13 mouse cellular contexts compared by ENCODE assay signal in genomic region chr17:28511616-28512541, GRCm38 (mm10). TPM values are rescaled to one million over a fixed set of nuclear protein-coding genes. Genes with fewer than 3 reads are reported as not detected.
A peak's percentile ranks its signal among the peaks of the same experiment; 100 is the strongest.
DNase-seq lines count a peak whose midpoint lies in the region; ATAC-seq and TF ChIP-seq lines count a peak whose summit lies in the region.
"Had no signal": no experiment of that assay in that cellular context is flagged by ENCODE, and none has a peak within 500 bp of the region (broad histone marks: within the 10 kb centered on the region; RNA-seq: fewer than 3 reads in every experiment).

No protein-coding gene starts in this region.

- no peaks in the 10 kb centered on the region for H3K36me3 ChIP-seq in forebrain, embryonic 10.5 days (replicated peaks)
- H3K36me3 ChIP-seq in forebrain, embryonic 13.5 days (ENCODE audit: poor library complexity, severe bottlenecking) = no peaks in the 10 kb centered on the region
- H3K36me3 ChIP-seq: hindbrain, embryonic 15.5 days had no signal

- peaks cover 60% of the 10 kb centered on the region for H3K27me3 ChIP-seq in forebrain, embryonic 10.5 days (ENCODE audit: poor library complexity, severe bottlenecking)
- peaks cover 24% of the 10 kb centered on the region for H3K27me3 ChIP-seq in forebrain, embryonic 13.5 days

- peak overlapping the region; percentile 36; the same call in 1 of the 2 replicates for H3K4me3 ChIP-seq in forebrain, embryonic 10.5 days
- H3K4me3 ChIP-seq in forebrain, embryonic 13.5 days = no peak overlapping the region
- H3K4me3 ChIP-seq in layer of hippocampus, adult 2 months = no peak overlapping the region
- H3K4me3 ChIP-seq: hindbrain, embryonic 15.5 days had no signal

- no peak overlapping the region for H3K9ac ChIP-seq in forebrain, embryonic 13.5 days
- H3K9ac ChIP-seq: hindbrain, embryonic 15.5 days had no signal

- H3K27ac ChIP-seq in forebrain, embryonic 10.5 days = peak overlapping the region; percentile 60
- no peak overlapping the region for H3K27ac ChIP-seq in forebrain, embryonic 13.5 days
- peak overlapping the region; percentile 18; the same call in 1 of the 2 replicates for H3K27ac ChIP-seq in layer of hippocampus, adult 2 months
- H3K27ac ChIP-seq: hindbrain, embryonic 15.5 days had no signal

- intact Hi-C loops in left cerebral cortex, postnatal 4 days (cut with DNase I) = no loop called here

- H3K9me3 ChIP-seq in forebrain, embryonic 10.5 days = no peaks in the 10 kb centered on the region
- no peaks in the 10 kb centered on the region for H3K9me3 ChIP-seq in forebrain, embryonic 13.5 days (replicated peaks)
- H3K9me3 ChIP-seq: hindbrain, embryonic 15.5 days had no signal

- peaks cover 59% of the 10 kb centered on the region for H3K4me1 ChIP-seq in forebrain, embryonic 10.5 days
- H3K4me1 ChIP-seq in forebrain, embryonic 13.5 days = peaks cover 12% of the 10 kb centered on the region

- ATAC-seq in forebrain, embryonic 13.5 days = no peak
- ATAC-seq: forebrain, embryonic 14.5 days had no signal

- H3K4me2 ChIP-seq in forebrain, embryonic 13.5 days = no peak overlapping the region

- no peak for DNase-seq in forebrain, embryonic 10.5 days (ENCODE audit: extremely low spot score, low spot score)
- no peak for DNase-seq in layer of hippocampus, adult 2 months (ENCODE audit: low spot score in 2 of 2)
- DNase-seq in layer of hippocampus, adult 11-12 months (ENCODE audit: low spot score) = no peak
- DNase-seq in 416B (ENCODE audit: low read depth) = peak; percentile 30
- DNase-seq in induced T-regulatory cell, adult 2 months (ENCODE audit: low read depth) = peak; percentile 66
- no peak for DNase-seq in frontal cortex, postnatal 36 days (ENCODE audit: low spot score in 2 of 2)
- no peak for DNase-seq in left cerebral cortex, postnatal 4 days
- DNase-seq: cerebellum, adult 8-10 months; right cerebral cortex, postnatal 4 days had no signal

- TF ChIP-seq CTCF in layer of hippocampus, adult 2 months (conservative IDR thresholded peaks at IDR 0.05) = no peak

- 36% methylated on average over 9 of the region's 9 CpGs for WGBS in forebrain, embryonic 10.5 days
- WGBS in forebrain, embryonic 13.5 days = 44% methylated on average over 9 of the region's 9 CpGs

RNA-seq across cellular contexts. Expression of gene Fkbp5, which starts 5.4 kb away (rescaled TPM):
- 31.7 and 33.5 TPM in 2 replicates for polyA plus RNA-seq in forebrain, embryonic 10.5 days (2016; fragmentation: Nextera tagmentation; extraction: Ambion mirVana)
- 29.4 and 30.1 TPM in 2 replicates for polyA plus RNA-seq in forebrain, embryonic 13.5 days (2015; fragmentation: Nextera tagmentation; extraction: Ambion mirVana)
- 10 to 100 TPM; 80.8 to 90.5 TPM for total RNA-seq in layer of hippocampus, adult 2 months (2021)
- total RNA-seq in left cerebral cortex, postnatal 4 days (2021) = 10 to 100 TPM; 39.0 to 40.9 TPM

RNA-seq across cellular contexts. Expression of gene Armc12, which starts 18.7 kb away (rescaled TPM):
- polyA plus RNA-seq in forebrain, embryonic 10.5 days (2016; fragmentation: Nextera tagmentation; extraction: Ambion mirVana) = not detected in 2 replicates
- not detected in 2 replicates for polyA plus RNA-seq in forebrain, embryonic 13.5 days (2015; fragmentation: Nextera tagmentation; extraction: Ambion mirVana)
- total RNA-seq in layer of hippocampus, adult 2 months (2021) = not detected
- not detected for total RNA-seq in left cerebral cortex, postnatal 4 days (2021)
- total RNA-seq: left cerebral cortex, postnatal 14 days had no signal
- polyA plus RNA-seq: forebrain, embryonic 14.5 days; hindbrain, embryonic 15.5 days had no signal

RNA-seq across cellular contexts. Expression of gene Clpsl2, which starts 37.3 kb away (rescaled TPM):
- not detected in 2 replicates for polyA plus RNA-seq in forebrain, embryonic 10.5 days (2016; fragmentation: Nextera tagmentation; extraction: Ambion mirVana)
- not detected in 2 replicates for polyA plus RNA-seq in forebrain, embryonic 13.5 days (2015; fragmentation: Nextera tagmentation; extraction: Ambion mirVana)
- total RNA-seq in layer of hippocampus, adult 2 months (2021) = not detected
- total RNA-seq in left cerebral cortex, postnatal 4 days (2021) = not detected
- total RNA-seq: left cerebral cortex, postnatal 14 days had no signal
- polyA plus RNA-seq: forebrain, embryonic 14.5 days; hindbrain, embryonic 15.5 days had no signal

RNA-seq across cellular contexts. Expression of gene Clps, which starts 48.7 kb away (rescaled TPM):
- polyA plus RNA-seq in forebrain, embryonic 10.5 days (2016; fragmentation: Nextera tagmentation; extraction: Ambion mirVana) = not detected in 2 replicates
- 0.54 TPM in 1 of 2 replicates, not detected in the other for polyA plus RNA-seq in forebrain, embryonic 13.5 days (2015; fragmentation: Nextera tagmentation; extraction: Ambion mirVana)
- not detected for total RNA-seq in layer of hippocampus, adult 2 months (2021)
- total RNA-seq in left cerebral cortex, postnatal 4 days (2021) = not detected
- total RNA-seq: left cerebral cortex, postnatal 14 days had no signal
- polyA plus RNA-seq: forebrain, embryonic 14.5 days had no signal

Comparison
In these comparisons a context has a peak if more than half of its experiments do, and no peak if none do; other contexts are left out.
1. DNase-seq: peak in 416B (single experiment) and induced T-regulatory cell, adult 2 months (single experiment); none in forebrain, embryonic 10.5 days (single experiment), layer of hippocampus, adult 2 months (0 of 2), layer of hippocampus, adult 11-12 months (single experiment), frontal cortex, postnatal 36 days (0 of 2) and left cerebral cortex, postnatal 4 days (single experiment).